Mouse (Mus musculus): ENCODE measurements at regions not wholly inside any gene's neighbourhood (a gene's known extent, or its start where the extent isn't known, plus 50 kb on each side); places are given as distances from the start of the nearest gene placed in this dataset.

DNA sequence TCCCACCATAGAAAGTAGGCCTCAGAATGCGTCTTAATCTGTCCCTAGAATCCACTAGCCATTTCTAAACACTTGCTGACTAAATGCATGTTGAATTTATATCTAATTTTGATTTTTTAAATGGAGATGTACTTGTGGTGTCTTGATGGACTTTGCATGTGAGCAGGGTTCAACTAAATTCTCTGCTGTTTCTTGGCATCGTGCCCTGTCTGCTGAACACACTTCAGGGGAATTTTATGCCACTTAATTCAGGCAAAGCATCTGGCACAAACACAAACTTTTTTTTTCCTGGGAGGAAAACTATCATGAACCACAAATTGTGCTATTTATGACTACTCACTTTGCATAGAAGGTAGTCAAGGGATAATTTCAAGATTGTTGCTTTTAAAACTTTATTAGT lies 87.7 kb downstream of the Stc2 start:
- DNase-seq (ENCODE audit: low read depth) = no peak

GRCm38 (mm10) chr11:31248467-31248866 lies 66.2 kb upstream of the Gm17332 start:
- DNase-seq (ENCODE audit: low read depth) = peak; percentile 81

Data from induced T-regulatory cell, adult 2 months (primary cell).